Mouse (Mus musculus): ENCODE measurements at regions not wholly inside any gene's neighbourhood (a gene's known extent, or its start where the extent isn't known, plus 50 kb on each side); places are given as distances from the start of the nearest gene placed in this dataset.
A peak's percentile ranks its signal among the peaks of the same experiment; 100 is the strongest.
"Not testable (repeated sequence)": the region's sequence is repeated elsewhere in the genome, so short reads cannot be mapped to it uniquely, and the experiment has no call there.

DNA sequence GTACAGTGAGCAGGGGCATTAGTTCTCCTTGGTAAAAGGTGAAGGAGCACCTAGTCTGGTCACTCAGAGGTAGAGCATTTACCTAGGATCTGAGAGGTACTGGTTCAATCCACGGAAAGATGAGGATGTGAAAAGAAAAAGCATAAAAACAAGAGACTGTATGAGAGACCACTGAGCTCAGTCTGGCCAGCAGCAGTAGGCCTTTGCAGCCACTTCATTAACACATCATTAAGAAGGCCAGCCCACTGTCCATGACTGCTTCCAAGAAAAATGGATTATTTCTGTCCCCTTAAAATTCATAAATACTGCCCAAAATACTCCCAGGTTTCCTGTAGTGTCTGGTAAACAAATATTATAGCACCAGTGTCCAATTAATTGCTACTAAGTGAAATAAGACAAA, 499.3 kb upstream of the 4930578C19Rik start:
- no peak for DNase-seq (ENCODE audit: extremely low read depth, low read depth)

DNA sequence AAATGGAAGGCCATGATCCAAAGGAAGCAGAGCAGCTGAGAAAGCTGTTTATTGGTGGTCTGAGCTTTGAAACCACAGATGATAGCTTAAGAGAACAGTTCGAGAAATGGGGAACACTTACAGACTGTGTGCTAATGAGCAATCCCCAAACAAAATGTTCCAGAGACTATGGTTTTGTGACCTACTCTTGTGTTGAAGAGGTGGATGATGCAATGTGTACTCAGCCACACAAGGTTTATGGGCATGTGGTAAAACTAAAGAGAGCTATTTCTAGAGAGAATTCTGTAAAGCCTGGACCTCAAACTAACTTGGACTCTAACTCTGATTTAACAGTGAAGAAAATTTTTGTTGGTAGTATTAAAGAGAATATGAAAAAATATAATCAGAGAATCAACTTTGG, 481.4 kb upstream of the 4930578C19Rik start:
- DNase-seq (ENCODE audit: extremely low read depth, low read depth) = no peak

DNA sequence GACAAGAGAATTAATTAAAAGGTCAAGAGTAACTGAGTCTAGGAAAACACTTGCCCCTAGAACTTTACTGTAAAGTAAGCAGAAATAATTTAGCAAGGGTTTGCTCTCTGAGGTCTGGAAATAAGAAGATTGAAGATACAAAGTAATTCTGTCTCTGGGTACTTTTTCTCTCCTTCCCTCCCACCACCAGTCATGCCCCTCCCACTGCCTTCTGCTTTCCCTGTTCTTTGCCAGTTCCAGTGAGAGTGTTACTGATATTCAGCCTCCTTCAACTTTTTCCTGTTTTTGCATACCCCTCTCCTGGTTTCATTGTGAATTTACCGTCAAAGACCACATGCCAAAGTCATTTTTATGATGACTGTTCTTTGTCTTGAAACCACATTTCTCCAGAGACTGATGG, 472.1 kb upstream of the 4930578C19Rik start:
- DNase-seq (ENCODE audit: extremely low read depth, low read depth) = no peak

DNA sequence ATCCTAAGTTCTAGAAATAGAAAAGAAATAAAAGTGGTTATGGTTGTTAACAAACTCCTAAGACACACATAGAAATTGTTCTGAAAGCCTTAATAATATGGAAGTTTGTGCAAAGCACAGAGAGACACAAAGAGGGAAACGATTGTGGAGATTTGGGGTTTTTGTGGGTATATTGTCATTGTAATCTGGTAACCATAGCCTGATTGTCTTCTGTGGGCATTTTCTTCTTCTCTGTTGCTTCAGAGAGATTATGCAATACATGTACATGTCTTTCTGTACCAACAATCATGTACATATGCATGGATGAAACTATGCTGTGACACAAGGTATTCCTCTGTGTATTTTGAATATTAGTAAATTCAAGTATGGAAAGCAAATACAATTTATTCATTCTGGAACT, 461.9 kb upstream of the 4930578C19Rik start:
- DNase-seq (ENCODE audit: extremely low read depth, low read depth) = no peak

DNA sequence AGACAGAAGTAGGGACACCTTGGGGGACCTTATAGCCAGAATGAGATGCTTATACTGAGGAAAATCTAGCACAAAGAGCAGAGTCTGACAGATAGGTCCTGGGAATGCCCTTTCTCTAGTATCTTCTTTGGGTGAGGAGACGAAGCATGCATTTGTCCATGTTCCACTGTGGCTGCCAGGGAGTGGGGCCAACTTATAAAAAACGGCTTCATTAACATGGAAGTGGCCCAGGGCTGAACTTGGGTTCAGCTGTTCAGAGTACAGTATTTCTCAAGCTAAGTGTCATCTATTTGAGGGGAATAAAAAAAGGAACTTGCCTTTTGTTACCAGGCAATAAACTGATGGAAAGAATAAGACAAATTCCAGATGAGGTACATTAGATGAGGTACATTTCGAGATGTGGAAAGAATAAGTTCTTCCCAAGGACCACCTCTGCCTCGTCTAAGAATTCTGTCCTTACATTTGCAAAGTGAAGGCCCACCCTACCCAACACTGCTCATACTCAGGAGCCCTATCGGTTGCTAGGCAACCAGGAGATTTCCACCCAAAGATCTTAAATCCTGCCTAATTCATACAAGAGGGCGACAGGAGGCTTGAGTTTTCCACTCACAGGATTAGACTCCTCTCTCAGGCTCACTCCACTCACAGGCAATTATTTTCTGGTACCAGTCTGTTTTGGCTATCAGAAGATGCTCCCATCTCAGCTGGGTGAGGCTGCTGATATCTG, 460.3 kb upstream of the 4930578C19Rik start:
- DNase-seq (ENCODE audit: extremely low read depth, low read depth) = no peak

DNA sequence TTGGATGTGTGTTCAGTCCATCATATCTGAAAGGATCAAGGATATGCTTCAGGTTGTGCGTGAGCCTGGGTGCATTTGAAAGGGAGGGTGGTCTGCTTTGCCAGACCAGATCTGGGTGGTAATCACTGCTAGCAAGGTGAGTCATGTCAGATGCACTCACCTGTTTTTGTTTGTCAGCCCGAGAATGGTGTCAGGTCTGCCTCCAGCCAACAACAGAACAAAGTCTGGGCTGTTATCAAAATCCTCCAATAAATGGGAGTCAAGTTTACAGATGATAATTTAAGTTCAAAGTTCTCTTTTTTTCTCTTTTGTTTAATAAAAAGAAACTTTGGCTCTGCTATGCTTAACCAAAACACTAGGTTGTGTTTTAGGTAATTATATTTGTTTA, 421.6 kb upstream of the 4930578C19Rik start:
- DNase-seq (ENCODE audit: extremely low read depth, low read depth) = no peak

DNA sequence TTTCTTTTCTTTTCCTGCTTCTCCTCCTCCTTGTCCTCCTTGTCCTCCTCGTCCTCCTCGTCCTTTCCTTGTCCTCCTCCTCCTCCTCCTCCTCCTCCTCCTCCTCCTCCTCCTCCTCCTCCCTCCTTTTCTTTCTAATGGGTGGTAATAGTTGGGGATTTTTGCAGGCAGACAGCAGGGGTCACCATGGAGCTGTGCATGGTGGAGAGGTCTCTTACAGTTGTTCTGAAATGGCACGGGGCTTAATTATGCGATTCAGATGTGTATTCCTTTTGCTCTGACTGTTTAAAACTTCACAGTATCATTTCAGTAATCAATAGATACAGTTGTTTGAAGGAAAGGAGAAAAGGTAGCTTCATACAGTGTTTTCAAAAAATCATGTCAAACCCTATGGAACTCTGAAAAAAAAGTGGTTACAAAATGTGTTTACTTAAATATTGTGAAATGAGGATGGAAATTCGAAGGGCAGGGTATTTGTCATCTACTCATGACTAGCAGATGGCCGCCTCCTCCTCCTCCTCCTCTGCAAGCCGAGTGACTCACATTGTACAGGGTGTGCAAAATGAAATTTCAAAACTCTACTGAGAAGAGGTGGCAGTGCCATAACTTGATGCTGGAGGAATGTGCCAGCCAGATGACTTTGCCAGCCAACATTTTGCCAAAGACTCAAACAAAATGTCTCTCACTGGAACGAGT, 421.0 kb upstream of the 4930578C19Rik start:
- peak; percentile 1 for DNase-seq (ENCODE audit: extremely low read depth, low read depth)

DNA sequence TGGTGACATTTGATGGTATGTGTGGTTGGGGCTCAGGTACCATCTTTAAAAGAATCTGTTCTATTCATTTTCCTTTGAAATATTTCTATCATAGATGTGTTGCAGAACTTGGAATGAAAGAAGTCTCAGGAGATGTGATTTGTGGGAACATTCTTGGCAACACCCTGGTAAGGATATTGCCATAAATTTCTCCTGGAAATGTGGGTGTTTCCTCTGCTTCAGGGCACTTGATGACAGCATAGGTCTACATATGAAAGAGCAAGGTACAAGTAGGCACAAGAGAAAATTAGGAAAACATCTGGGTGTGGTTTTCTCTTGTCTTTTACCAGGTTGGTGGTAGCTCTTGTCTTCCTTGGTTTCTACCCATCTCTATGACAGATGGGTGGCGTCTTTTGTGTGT, 414.5 kb upstream of the 4930578C19Rik start:
- no peak for DNase-seq (ENCODE audit: extremely low read depth, low read depth)

DNA sequence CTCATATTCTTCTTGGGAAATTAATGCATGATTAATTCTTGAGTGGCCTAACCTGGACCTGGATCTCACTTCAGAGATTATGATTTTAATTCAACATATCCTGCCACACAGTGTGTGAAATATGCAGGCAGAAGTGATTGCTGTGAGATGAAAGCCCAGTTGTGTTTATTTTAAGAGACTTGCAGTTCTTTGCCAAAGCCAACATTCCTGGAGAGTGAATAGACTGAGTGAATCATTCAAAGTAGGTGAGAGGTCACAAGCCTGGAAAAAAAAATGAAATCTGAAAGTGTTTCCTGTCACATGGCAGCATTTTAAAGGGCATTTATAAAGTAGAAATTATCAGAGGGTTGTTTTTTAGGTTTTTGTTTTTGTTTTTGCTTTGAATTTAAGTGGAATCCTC, 412.9 kb upstream of the 4930578C19Rik start:
- no peak for DNase-seq (ENCODE audit: extremely low read depth, low read depth)

DNA sequence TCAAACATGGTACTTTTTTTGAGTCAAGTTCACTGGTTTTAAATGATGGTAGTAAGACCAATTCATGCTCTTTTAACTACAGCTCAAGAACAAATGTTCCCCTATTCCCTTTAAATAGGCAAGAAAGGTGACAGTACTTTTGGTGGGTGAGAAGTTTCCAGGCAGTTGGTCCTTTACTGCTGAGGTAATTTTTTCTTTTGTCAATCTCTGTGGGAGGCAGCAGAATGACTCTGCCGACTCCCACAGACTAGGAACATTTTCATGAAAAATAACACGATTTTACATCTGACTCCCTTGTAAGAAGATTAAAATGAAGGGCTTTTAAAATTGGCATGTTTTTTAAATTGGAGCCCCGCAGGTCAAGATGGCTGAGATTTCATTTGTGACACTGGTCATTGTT, 377.5 kb upstream of the 4930578C19Rik start:
- DNase-seq (ENCODE audit: extremely low read depth, low read depth) = no peak

DNA sequence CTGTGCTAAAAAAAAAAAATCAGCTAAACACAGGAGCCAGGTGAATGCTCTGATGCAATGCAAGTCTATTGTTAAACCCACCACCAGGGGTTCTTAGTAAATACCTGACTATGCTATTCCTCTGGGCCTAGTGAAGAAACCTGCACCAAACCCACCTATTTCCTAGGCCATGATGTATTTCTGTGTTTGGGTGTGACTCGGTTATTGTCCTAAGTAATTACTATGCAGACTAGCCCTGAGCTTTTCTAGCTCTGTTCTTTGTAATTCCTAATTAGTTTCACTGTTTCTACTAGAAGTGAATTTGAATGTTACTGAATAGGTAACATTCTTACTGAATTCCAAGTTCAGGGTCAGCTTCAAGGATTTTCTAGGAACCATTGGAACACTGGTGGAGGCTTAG, 363.8 kb upstream of the 4930578C19Rik start:
- not testable (repeated sequence) for DNase-seq (ENCODE audit: extremely low read depth, low read depth)

DNA sequence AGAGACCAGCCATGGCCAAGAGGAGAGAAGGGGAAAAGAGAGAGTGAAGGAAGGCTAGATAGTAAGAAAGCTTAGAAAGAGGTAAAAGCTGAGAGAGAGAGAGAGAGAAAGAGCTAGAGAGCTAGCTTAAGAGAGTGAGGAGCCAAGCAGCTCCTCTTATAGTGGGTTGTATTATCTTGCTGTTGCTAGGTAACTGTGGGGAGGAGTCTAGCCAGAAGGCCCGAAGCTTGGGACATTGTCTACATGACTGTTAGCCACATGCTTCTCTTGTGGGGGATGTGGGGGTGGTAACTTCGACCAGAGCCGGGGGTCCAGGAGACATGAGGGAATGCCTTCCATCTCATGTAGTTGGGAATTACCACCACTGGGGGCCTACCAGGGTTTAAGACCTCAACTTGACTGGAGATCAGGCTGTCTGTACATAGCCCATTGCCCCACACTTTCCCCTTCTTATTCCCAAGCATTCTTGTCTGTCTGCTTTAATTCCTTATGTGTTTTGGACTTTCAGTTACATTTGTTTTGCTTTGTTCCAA, 353.3 kb upstream of the 4930578C19Rik start:
- no peak for DNase-seq (ENCODE audit: extremely low read depth, low read depth)
